Mouse (Mus musculus): Measurements from ENCODE around the gene Ky. TPM values are rescaled to one million over a fixed set of nuclear protein-coding genes. Genes with fewer than 3 reads are reported as not detected.

Gene Ky
- total RNA-seq, 1 experiment from 2014 or later, result not detected

Other genes with a start within 250 kb of the Ky start
- gene Ephb1, start 151.1 kb upstream of the Ky start, total RNA-seq (2017), result not detected in 2 replicates
- gene Anapc13, start 120.5 kb downstream of the Ky start, total RNA-seq (2017), result 51.2 and 74.4 TPM in 2 replicates
- gene Cep63, start 120.8 kb downstream of the Ky start, total RNA-seq (2017), result 43.1 and 52.3 TPM in 2 replicates
- 1.4 and 7.3 TPM in 2 replicates for gene Amotl2, start 210.9 kb downstream of the Ky start, total RNA-seq (2017)

Data from hematopoietic stem cell, adult 5-6 weeks (primary cell).